Mouse (Mus musculus) C2C12 (cell line): ENCODE measurements at regions not wholly inside any gene's neighbourhood (a gene's known extent, or its start where the extent isn't known, plus 50 kb on each side); places are given as distances from the start of the nearest gene placed in this dataset.

Source experiments
- CEBPB ChIP-seq: IDR thresholded peaks from one replicate; pipeline ENCODE4 v1.6.1; 2011; ENCODE audit warnings: low read depth, mild to moderate bottlenecking, control low read depth, moderate library complexity
- CTCF ChIP-seq: IDR thresholded peaks from one replicate; pipeline ENCODE4 v1.5.1; 2011; ENCODE audit not compliant: control insufficient read depth, insufficient read depth, insufficient read length
- MAX ChIP-seq: IDR thresholded peaks from one replicate; pipeline ENCODE4 v1.6.1; 2011; ENCODE audit warnings: mild to moderate bottlenecking, control low read depth
- MYOD1 ChIP-seq: IDR thresholded peaks from one replicate; pipeline ENCODE4 v1.6.1; 2011; ENCODE audit warnings: low read depth; ENCODE audit not compliant: control insufficient read depth, insufficient read length
- MYOG ChIP-seq: IDR thresholded peaks from one replicate; pipeline ENCODE4 v1.6.1; 2011; ENCODE audit not compliant: control insufficient read depth, insufficient read length; ENCODE audit errors: extremely low read depth
- USF1 ChIP-seq: IDR thresholded peaks from one replicate; pipeline ENCODE4 v1.6.1; 2011; ENCODE audit warnings: low read depth, mild to moderate bottlenecking, control low read depth, moderate library complexity

DNA sequence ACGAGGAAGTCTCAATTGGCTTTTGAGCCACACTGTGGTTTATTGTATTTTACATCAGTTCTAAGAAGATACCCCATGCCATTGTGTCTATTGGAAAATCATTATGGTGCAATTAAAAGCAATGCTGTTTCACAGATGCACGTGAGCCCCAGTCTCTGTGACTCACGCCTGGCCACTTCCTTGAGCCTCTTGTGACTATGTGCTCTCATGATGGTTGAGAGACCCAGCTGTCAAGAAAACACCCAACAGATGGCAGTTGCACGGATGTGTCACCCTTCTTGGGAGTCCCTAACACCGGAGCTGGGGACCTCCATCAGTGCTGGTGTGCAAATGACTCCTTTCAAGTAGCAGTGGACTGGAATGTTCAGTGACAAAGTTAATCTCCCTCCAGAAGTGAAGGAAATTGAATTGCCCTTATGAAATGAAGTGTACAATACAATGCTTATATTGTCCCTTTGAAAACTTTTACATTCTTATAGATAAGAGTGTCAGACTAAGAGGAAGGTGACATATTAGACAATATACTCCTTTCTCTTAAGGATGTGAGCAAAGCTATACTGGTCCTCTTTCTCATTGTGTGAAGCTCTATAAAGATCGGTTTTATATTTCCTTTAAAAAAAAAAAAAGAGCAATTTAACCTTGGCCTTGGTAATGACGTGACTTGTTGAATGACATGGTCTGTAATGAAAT, 348.5 kb upstream of the Adgrl2 start:
- TF ChIP-seq CTCF (no peak), MAX (no peak), MYOD1 (peak; percentile 68), CEBPB (no peak), USF1 (no peak), MYOG (no peak)
